Mouse (Mus musculus): ENCODE data around the gene Zic5. TPM values are rescaled to one million over a fixed set of nuclear protein-coding genes. Genes with fewer than 3 reads are reported as not detected.
"Not testable (repeated sequence)": the region's sequence is repeated elsewhere in the genome, so short reads cannot be mapped to it uniquely, and the experiment has no call there.

The Zic5 gene
- polyA plus RNA-seq, 1 experiment from 2014 or later, result 13.9 TPM

DNA sequence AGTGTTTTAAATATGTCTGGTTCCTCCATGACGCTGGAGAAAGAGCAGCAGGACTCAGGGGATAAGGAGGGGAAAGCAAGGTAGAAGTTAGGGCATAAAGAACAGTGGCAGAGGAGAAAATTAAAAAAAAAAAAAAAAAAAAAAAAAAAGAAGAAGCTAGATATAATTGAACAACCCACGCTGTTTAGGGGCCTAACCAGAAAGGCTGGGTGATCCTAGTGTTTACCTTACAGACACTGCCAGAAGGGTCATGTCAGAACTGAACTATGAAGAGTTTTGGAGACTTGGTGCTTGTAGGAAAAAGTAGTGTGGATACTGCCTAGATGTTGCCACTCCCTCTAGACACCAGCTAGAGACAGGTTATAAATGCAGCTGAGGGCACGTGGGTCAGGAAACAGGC is 4.0 kb downstream of the Zic5 start:
- Histone ChIP-seq H3K4me1 (replicated peaks) (peaks cover 24% of the 10 kb centered on the region), H3K4me2 (peak overlapping the region; percentile 68), H3K9me3 (no peaks in the 10 kb centered on the region), H3K36me3 (no peaks in the 10 kb centered on the region), H3K9ac (peak overlapping the region; percentile 82), H3K4me3 (peak overlapping the region; percentile 54), H3K27ac (peak overlapping the region; percentile 92; the same call in 1 of the 2 replicates), H3K27me3 (peaks cover 65% of the 10 kb centered on the region)
- WGBS, result 19% methylated on average over 3 of the region's 3 CpGs
- ATAC-seq (ENCODE audit: low FRiP score), result no peak

DNA sequence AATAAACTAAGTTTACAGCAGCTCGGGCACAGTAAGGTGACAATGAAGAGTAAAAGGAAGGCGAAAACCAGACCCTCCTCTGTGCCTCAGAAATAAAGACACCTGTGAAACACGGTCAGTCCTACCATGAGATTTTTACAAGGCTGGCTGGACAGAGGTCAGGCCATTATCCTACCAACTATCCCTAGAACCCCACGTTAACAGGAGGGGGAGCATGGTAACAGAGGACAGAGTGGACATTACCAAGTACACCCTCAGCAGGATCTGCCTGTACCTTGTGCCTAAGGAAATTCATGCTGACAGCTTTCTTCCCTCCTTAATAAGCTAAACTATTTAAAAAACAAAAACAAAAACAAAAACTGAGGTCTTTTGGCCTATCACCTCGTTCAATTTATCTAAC is 5.3 kb downstream of the Zic5 start:
- 46% methylated on average over 5 of the region's 5 CpGs for WGBS
- H3K36me3 ChIP-seq, result no peaks in the 10 kb centered on the region
- no peaks in the 10 kb centered on the region for H3K9me3 ChIP-seq
- peak overlapping the region; percentile 43 for H3K4me2 ChIP-seq
- peaks cover 20% of the 10 kb centered on the region for H3K4me1 ChIP-seq (replicated peaks)
- H3K27ac ChIP-seq, result peak overlapping the region; percentile 64
- peak overlapping the region; percentile 25 for H3K4me3 ChIP-seq
- ATAC-seq (ENCODE audit: low FRiP score), result no peak
- H3K9ac ChIP-seq, result peak overlapping the region; percentile 63
- H3K27me3 ChIP-seq, result peaks cover 63% of the 10 kb centered on the region

DNA sequence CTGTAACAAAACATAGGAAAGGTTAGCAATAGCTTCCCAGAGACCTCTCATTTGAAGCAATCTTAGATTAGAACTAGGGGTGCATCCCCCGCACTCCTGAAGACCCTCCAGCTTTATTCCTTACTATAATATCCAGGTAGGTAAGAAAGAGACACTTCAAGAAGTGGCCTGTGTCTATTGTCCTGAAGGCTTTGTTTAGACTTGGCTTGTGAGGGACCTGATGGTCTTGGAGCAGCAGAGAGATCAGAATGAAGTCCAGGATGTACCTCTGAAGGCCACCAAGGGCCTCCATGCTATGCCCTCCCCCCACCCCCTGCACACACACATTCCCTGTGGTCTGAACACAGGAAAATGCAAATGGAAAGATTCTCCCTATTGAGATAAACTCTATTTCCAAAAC is 5.7 kb downstream of the Zic5 start:
- Histone ChIP-seq H3K27ac (0 out of 2 replicates have a peak overlapping the region, but pooled peaks have one; percentile 64), H3K4me2 (peak overlapping the region; percentile 43), H3K9me3 (no peaks in the 10 kb centered on the region), H3K9ac (peak overlapping the region; percentile 63), H3K4me1 (replicated peaks) (peaks cover 15% of the 10 kb centered on the region), H3K4me3 (peak overlapping the region; percentile 25), H3K36me3 (no peaks in the 10 kb centered on the region), H3K27me3 (peaks cover 63% of the 10 kb centered on the region)
- 82% methylated on average over 1 of the region's 1 CpGs for WGBS
- ATAC-seq (ENCODE audit: low FRiP score), result no peak

DNA sequence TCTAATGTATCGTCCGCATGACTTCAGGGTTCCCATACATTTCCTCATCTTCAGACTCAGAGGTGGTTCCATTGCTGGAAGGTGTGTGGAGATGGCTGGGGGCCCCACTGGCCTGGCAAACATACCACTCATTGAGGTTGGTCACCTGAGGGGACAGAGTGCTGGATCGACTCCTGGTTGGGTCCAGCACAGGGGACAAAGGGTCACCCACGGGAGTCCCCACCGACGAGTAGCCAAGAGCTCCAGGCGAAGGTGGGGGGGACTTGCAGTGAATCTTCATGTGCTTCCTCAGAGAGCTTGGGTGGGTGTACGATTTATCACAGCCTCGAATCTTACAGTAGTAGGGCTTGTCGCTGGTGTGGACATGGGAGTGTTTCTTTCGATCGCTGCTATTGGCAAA is 6.1 kb downstream of the Zic5 start:
- not testable (repeated sequence) for ATAC-seq (ENCODE audit: low FRiP score); H3K9ac ChIP-seq; H3K27ac ChIP-seq; H3K36me3 ChIP-seq; H3K9me3 ChIP-seq; H3K4me3 ChIP-seq
- WGBS, result 75% methylated on average over 10 of the region's 12 CpGs
- Histone ChIP-seq H3K4me2 (peak overlapping the region; percentile 43), H3K27me3 (peaks cover 63% of the 10 kb centered on the region), H3K4me1 (replicated peaks) (peaks cover 12% of the 10 kb centered on the region)

DNA sequence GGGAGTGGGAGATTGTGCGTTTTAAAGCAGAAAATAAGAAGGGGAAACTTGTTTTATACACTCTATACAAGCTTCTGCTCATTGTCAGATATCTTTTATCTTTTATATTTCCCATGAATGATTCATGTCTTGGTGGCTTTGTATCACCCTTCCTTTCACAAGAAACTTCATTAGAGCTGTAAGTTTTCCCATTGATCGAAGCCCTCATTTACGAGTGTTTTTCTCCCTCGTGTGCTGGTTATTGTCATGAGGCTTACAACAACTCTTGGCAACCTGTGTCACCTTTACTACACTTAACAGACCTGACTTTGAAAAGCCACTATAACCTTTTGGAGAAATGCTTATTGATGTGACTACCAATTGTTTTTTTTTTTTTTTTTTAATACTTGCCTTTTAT is 9.9 kb downstream of the Zic5 start:
- peaks cover 62% of the 10 kb centered on the region for H3K27me3 ChIP-seq
- no peaks in the 10 kb centered on the region for H3K9me3 ChIP-seq
- 22% methylated on average over 4 of the region's 4 CpGs for WGBS
- no peaks in the 10 kb centered on the region for H3K36me3 ChIP-seq
- no peak overlapping the region for H3K4me2 ChIP-seq
- no peak for ATAC-seq (ENCODE audit: low FRiP score)
- peak overlapping the region; percentile 72 for H3K27ac ChIP-seq
- no peak overlapping the region for H3K4me3 ChIP-seq
- H3K9ac ChIP-seq, result no peak overlapping the region
- peaks cover 35% of the 10 kb centered on the region for H3K4me1 ChIP-seq (replicated peaks)

DNA sequence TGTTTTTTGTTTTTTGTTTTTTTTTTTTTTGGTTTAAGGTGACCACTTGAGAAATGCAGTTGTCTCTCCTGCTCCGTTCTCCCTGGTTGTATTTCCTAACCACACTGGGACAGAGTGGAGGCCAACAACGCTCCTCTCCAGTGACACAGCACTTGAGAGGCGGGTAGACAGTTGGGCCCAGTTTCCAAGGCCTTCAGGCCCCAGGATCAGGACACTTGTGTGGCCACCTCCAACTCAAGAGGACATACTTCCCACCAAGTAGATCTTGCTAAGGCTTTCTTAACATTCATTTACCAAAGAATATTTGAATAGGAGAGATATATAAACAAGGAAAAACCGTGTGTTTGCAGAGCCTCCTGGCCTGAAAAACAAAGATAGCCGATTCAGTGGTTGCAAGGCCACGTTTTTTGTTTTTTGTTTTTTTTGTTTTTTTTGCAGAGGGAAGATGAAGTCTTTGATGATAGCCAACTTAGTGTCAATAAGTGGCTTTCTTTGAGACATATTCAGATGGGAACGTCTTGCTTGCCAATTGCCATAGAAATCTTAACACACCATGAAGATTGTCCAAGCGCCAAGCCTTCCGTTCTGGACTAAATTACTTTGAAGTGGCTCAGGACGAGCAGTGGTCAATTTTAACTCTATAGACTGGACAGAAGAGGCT is 10.4 kb downstream of the Zic5 start:
- Histone ChIP-seq H3K9me3 (no peaks in the 10 kb centered on the region), H3K4me2 (no peak overlapping the region), H3K4me1 (replicated peaks) (peaks cover 41% of the 10 kb centered on the region), H3K36me3 (no peaks in the 10 kb centered on the region), H3K27me3 (peaks cover 62% of the 10 kb centered on the region), H3K27ac (peak overlapping the region; percentile 72), H3K4me3 (no peak overlapping the region), H3K9ac (no peak overlapping the region)
- WGBS, result 25% methylated on average over 10 of the region's 10 CpGs
- no peak for ATAC-seq (ENCODE audit: low FRiP score)

DNA sequence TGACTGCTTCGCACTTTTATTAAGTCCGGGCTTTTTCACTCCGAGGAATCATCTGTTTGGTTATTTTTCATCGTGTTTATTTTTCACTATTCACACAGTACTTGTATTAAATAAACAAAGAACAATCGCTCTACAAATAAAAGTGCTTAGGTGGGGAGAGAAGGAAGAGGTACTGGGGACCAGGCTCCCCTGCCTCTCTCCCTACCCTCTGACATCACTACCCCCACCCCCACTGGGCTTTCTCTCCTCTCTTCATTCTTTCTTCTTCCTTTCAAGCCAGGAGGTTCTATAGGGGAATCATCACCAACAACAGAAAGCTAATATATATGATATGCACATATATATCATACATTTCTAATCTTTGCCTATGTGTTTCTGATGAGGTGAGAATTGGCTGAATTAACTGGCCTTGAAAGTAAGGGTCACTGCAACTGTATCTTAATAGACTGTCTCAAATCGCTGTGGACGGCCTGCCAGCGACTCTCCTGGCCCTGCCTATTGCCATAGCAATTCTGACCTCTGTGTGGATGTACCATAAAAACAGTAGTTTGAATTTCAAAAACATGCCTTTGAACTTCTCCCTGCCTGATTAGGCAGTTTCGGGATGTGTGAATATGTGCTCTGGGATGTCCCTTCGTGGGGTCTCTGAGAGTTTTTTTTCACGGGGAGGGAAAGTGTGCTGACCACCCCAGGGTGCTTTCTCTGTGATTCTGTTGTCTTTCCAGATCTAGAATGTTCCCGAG is 11.3 kb downstream of the Zic5 start:
- Histone ChIP-seq H3K9ac (no peak overlapping the region), H3K4me1 (replicated peaks) (peaks cover 45% of the 10 kb centered on the region), H3K36me3 (no peaks in the 10 kb centered on the region), H3K4me3 (no peak overlapping the region), H3K9me3 (no peaks in the 10 kb centered on the region), H3K27me3 (peaks cover 65% of the 10 kb centered on the region), H3K27ac (peak overlapping the region; percentile 49), H3K4me2 (peak overlapping the region; percentile 36)
- ATAC-seq (ENCODE audit: low FRiP score), result peak; percentile 44; the same call in 1 of the 2 replicates
- WGBS, result 4% methylated on average over 12 of the region's 12 CpGs

DNA sequence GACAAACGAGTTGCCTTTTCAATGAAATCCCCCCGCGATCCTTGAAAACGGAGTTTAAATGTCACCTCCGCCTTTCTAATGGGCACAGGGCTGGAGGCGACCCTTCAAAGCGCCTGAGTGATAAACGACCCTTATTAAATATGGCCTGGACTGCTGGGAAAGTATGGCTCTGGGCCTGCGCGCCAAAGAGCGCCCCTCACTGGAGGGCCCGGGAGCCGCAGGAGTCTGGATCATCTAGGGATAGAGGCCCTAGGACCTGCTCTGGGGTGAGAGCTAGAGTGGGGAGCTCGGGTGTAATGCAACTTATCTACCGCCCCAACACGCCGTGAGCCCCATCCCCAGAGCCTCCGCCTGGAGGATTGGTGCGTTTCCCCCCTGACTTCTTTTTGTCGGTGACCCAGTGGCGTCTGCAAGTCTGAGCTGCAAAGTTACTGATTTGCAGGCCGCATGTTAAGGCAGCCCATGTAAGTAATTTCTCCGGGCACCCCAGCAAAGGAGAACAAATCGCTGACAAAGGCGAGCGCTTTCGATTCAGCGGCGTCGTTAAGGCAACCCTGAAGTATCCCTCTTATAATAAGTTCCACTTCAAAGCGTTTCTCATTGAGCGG is 12.0 kb downstream of the Zic5 start:
- Histone ChIP-seq H3K9ac (no peak overlapping the region), H3K4me1 (replicated peaks) (peaks cover 45% of the 10 kb centered on the region), H3K36me3 (no peaks in the 10 kb centered on the region), H3K4me3 (no peak overlapping the region), H3K4me2 (peak overlapping the region; percentile 36), H3K27me3 (peaks cover 70% of the 10 kb centered on the region), H3K27ac (peak overlapping the region; percentile 61), H3K9me3 (no peaks in the 10 kb centered on the region)
- peak; percentile 76 for ATAC-seq (ENCODE audit: low FRiP score)
- under 1% methylated on average over 32 of the region's 32 CpGs for WGBS

DNA sequence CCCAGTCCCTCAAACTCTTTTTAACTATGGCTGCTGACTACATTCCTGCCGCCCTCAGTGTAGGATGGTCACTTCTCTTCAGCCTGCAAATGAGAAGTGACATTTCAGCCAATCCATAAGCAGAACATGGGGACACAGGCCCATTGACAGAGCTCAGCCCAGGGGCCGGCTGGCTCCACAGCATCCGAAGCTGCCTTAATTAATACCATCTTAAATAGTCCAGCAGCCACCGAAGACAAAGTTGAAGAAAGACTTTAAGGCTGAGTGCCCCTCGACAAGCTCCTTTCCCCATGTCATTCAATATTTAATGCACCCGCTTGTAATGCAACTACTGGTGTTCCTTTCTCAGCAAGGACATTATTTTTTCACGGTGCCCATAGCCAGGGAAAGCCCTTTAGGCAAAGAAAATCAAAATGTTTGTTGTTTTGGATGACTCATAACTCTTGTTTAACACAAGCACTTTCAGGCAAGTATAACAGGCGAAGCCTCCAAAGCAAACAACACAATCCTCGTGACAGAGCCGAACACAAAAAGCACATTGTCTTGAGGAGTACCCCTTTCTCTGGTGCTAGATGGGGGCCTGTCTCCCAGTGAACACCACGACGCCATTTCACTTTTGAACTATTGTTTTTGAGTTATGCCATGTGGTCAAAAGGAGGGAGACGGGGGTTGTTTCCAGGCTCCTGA is 12.6 kb downstream of the Zic5 start:
- ATAC-seq (ENCODE audit: low FRiP score), result peak; percentile 50; the same call in 1 of the 2 replicates
- WGBS, result 6% methylated on average over 13 of the region's 13 CpGs
- peak overlapping the region; percentile 36 for H3K4me2 ChIP-seq
- peaks cover 45% of the 10 kb centered on the region for H3K4me1 ChIP-seq (replicated peaks)
- no peak overlapping the region for H3K4me3 ChIP-seq
- H3K9me3 ChIP-seq, result no peaks in the 10 kb centered on the region
- no peaks in the 10 kb centered on the region for H3K36me3 ChIP-seq
- no peak overlapping the region for H3K9ac ChIP-seq
- peaks cover 76% of the 10 kb centered on the region for H3K27me3 ChIP-seq
- H3K27ac ChIP-seq, result peak overlapping the region; percentile 70

DNA sequence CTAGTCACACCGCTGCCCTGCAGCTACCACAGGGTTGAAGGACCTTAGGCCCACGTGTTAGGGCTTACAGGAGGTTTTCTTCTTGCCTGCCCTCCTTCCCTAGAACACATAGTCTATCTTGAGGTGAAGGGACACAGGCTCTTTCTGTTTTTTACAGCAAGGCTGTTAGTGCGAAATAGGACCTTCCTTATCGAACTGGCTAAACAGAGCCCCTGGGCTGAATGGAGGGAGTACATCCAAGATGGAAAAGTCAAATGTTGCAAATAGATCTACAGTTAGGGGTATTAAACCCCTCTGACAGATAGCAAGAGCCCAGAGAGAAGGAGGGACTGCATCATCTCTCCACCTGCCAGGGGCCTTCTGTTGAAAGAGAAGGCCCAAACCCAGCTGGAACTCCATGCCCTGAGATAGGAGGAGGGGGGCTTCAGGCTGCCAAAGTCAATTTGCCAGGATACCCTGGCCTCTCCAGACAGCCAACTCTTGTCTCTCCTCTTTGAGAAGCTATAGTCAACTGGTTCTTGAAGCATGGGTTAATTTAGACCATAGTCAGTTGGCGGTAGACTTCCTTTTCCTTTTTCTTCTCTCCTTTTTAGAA is 13.8 kb downstream of the Zic5 start:
- Histone ChIP-seq H3K4me3 (peak overlapping the region; percentile 45), H3K36me3 (no peaks in the 10 kb centered on the region), H3K9me3 (no peaks in the 10 kb centered on the region), H3K27ac (peak overlapping the region; percentile 87), H3K27me3 (peaks cover 88% of the 10 kb centered on the region), H3K4me2 (peak overlapping the region; percentile 65), H3K4me1 (replicated peaks) (peaks cover 45% of the 10 kb centered on the region), H3K9ac (no peak overlapping the region)
- no peak for ATAC-seq (ENCODE audit: low FRiP score)
- WGBS, result 46% methylated on average over 5 of the region's 5 CpGs

DNA sequence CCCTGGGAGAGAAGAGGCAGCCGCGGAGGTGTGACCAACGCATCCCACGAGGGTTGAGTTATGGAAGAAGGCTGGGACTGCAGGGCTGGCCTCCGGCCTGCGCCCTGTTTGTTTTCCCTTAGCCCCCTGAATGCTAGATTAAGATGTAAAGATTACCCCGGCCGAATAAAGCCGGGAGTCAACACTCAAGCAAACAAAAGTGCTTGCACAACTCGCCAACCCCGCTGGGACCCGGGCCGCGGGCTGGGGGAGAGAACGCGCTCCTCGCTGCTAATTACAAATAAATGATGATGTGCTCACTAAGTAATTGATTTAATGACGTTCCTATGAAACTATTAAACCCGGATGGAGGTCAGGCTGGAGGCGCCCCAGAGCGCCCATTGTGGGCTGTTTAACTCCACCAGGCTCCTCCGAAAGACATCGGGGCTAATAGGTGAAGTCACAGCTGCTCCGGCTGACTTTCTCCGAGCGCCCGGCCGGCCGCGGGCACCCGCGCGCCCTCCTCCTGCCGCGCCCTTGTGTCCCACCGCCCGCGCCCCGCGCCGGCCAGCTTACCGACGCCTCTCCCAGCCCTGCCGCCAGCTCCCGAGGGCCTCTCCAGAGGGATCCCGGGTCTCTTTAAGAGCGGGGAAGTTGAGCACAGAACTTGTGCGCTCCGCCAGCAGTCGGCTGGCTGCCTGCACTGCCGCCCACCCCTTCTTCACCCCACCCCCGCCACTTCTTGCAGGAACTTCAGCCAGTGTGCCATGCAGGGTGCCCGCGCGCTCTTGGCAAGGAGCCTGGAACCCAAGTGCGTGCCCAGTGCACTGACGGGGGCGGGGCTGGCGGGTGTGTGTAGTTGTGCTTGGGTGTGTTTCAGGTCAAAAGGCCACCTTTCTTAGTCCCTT is 14.7 kb downstream of the Zic5 start, which contains the start of gene Gm5089:
Gene Gm5089 (minus strand): TSS at position 620 of the 887 bp plus-strand sequence.
- under 1% methylated on average over 59 of the region's 59 CpGs for WGBS

More for the DNA sequence above, 14.7 kb downstream of the Zic5 start, which contains the start of gene Gm5089:
- no peaks in the 10 kb centered on the region for H3K36me3 ChIP-seq
- ATAC-seq (ENCODE audit: low FRiP score), result peak; percentile 34
- peak within 1 kb of the TSS; percentile 65 for H3K4me2 ChIP-seq
- H3K27me3 ChIP-seq, result peaks cover 89% of the 10 kb centered on the region
- H3K9ac ChIP-seq, result peak within 1 kb of the TSS; percentile 70
- peak within 1 kb of the TSS; percentile 87 for H3K27ac ChIP-seq
- H3K9me3 ChIP-seq, result no peaks in the 10 kb centered on the region
- H3K4me1 ChIP-seq (replicated peaks), result peaks cover 45% of the 10 kb centered on the region
- peak within 1 kb of the TSS; percentile 45 for H3K4me3 ChIP-seq
